Mouse (Mus musculus) heart, adult 2 months (tissue): ENCODE measurements around the gene Lmtk2.

Experiments used
- CTCF ChIP-seq: fragments of 200-600 bp; IDR thresholded peaks from 2 replicates; pipeline ENCODE4 v1.8.1; 2022; ENCODE audit warnings: antibody characterized with exemption, mild to moderate bottlenecking, moderate library complexity
- EP300 ChIP-seq: fragments of 200-500 bp; IDR thresholded peaks from 2 replicates; pipeline ENCODE4 v1.6.1; 2011; ENCODE audit warnings: low read depth, low read length, control low read depth; ENCODE audit not compliant: insufficient read depth
- POLR2A ChIP-seq: fragments of 200-500 bp; IDR thresholded peaks from 2 replicates; pipeline ENCODE4 v1.6.1; 2011; ENCODE audit warnings: mild to moderate bottlenecking, low read depth, low read length, control low read depth; ENCODE audit not compliant: insufficient read depth

DNA sequence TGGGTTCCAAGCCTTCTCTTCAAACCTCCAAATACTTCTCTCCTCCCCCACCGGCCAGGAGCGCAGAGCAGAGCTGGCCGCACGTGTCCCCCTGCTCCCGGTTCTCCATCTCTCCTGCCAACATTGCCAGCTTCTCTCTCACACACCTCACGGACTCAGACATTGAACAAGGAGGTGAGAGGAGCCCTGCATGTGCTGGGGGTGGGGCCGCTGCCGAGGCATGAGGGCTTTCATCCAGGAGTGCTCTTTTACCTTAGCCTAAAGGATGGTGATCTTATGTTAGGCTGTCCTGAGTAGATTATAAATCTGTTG, 83.0 kb downstream of the Lmtk2 start:
- no peak for TF ChIP-seq EP300
- TF ChIP-seq POLR2A, result no peak
- TF ChIP-seq CTCF, result no peak
